Mouse (Mus musculus): ENCODE results near the gene Kcne1. TPM values are rescaled to one million over a fixed set of nuclear protein-coding genes. Genes with fewer than 3 reads are reported as not detected.
A peak's percentile ranks its signal among the peaks of the same experiment; 100 is the strongest.

Kcne1 gene
- total RNA-seq, 1 experiment = not detected

GRCm38 (mm10) chr16:92402216-92402615 is 42.9 kb upstream of the Kcne1 start:
- H3K4me3 ChIP-seq (ENCODE audit: insufficient read depth in 1 of 2, low read depth in 1 of 2, low read length in 2 of 2, poor library complexity in 1 of 2, severe bottlenecking in 1 of 2) = no peak overlapping the region
- H3K4me1 ChIP-seq (ENCODE audit: control insufficient read depth in 2 of 2, insufficient read depth in 2 of 2, low read length in 2 of 2, poor library complexity in 1 of 2) = peaks cover 6 to 18% of the 10 kb centered on the region in 2 experiments; a peak in 3 of 4 replicates
- H3K9ac ChIP-seq (ENCODE audit: insufficient read depth, low read depth, low read length, poor library complexity, severe bottlenecking) = no peak overlapping the region
- no peaks in the 10 kb centered on the region for H3K9me3 ChIP-seq (ENCODE audit: control insufficient read depth, insufficient read depth, low read depth, low read length)
- DNase-seq (ENCODE audit: low read depth, low spot score) = no peak
- H3K36me3 ChIP-seq (ENCODE audit: control insufficient read depth, insufficient read depth, low read length, poor library complexity, severe bottlenecking) = no peaks in the 10 kb centered on the region
- TF ChIP-seq MAFK (IDR thresholded peaks at IDR 0.05; ENCODE audit: insufficient read depth, low read depth, low read length) (0 out of 2 replicates have a peak, but pooled peaks have one; percentile 37), HCFC1 (IDR thresholded peaks at IDR 0.05; ENCODE audit: borderline replicate concordance, insufficient read depth, low read length) (no peak)
- in situ Hi-C loops (cut with MboI; ENCODE audit: low sequenced_read_pairs in 2 of 2, unreplicated experiment in 2 of 2) = no loop called here
- H3K27ac ChIP-seq (ENCODE audit: insufficient read depth, low read depth, low read length, poor library complexity, severe bottlenecking) = no peak overlapping the region

GRCm38 (mm10) chr16:92401206-92401605 is 41.9 kb upstream of the Kcne1 start:
- Histone ChIP-seq H3K4me1 (ENCODE audit: control insufficient read depth in 2 of 2, insufficient read depth in 2 of 2, low read length in 2 of 2, poor library complexity in 1 of 2) (peaks cover 6 to 18% of the 10 kb centered on the region in 2 experiments; a peak in 3 of 4 replicates), H3K27ac (ENCODE audit: insufficient read depth, low read depth, low read length, poor library complexity, severe bottlenecking) (no peak overlapping the region), H3K9ac (ENCODE audit: insufficient read depth, low read depth, low read length, poor library complexity, severe bottlenecking) (no peak overlapping the region), H3K36me3 (ENCODE audit: control insufficient read depth, insufficient read depth, low read length, poor library complexity, severe bottlenecking) (peaks cover 2% of the 10 kb centered on the region; the same call in 1 of the 2 replicates), H3K9me3 (ENCODE audit: control insufficient read depth, insufficient read depth, low read depth, low read length) (no peaks in the 10 kb centered on the region), H3K4me3 (ENCODE audit: insufficient read depth in 1 of 2, low read depth in 1 of 2, low read length in 2 of 2, poor library complexity in 1 of 2, severe bottlenecking in 1 of 2) (no peak overlapping the region)
- DNase-seq (ENCODE audit: low read depth, low spot score) = no peak
- TF ChIP-seq ZNF384 (IDR thresholded peaks at IDR 0.05; ENCODE audit: low read depth, low read length) (no peak), CHD2 (IDR thresholded peaks at IDR 0.05; ENCODE audit: low read depth, low read length) (no peak), MAFK (IDR thresholded peaks at IDR 0.05; ENCODE audit: insufficient read depth, low read depth, low read length) (no peak), HCFC1 (IDR thresholded peaks at IDR 0.05; ENCODE audit: borderline replicate concordance, insufficient read depth, low read length) (no peak), ZC3H11A (IDR thresholded peaks at IDR 0.05; ENCODE audit: borderline replicate concordance, low read depth, low read length) (no peak)
- in situ Hi-C loops (cut with MboI; ENCODE audit: low sequenced_read_pairs in 2 of 2, unreplicated experiment in 2 of 2) = no loop called here

- Histone ChIP-seq H3K36me3 (ENCODE audit: control insufficient read depth, insufficient read depth, low read length, poor library complexity, severe bottlenecking) (peaks cover 7% of the 10 kb centered on the region; the same call in 1 of the 2 replicates), H3K9me3 (ENCODE audit: control insufficient read depth, insufficient read depth, low read depth, low read length) (no peaks in the 10 kb centered on the region), H3K9ac (ENCODE audit: insufficient read depth, low read depth, low read length, poor library complexity, severe bottlenecking) (peak overlapping the region; percentile 51), H3K4me1 (ENCODE audit: control insufficient read depth in 2 of 2, insufficient read depth in 2 of 2, low read length in 2 of 2, poor library complexity in 1 of 2) (peaks cover 6 to 18% of the 10 kb centered on the region in 2 experiments; a peak in 3 of 4 replicates), H3K27ac (ENCODE audit: insufficient read depth, low read depth, low read length, poor library complexity, severe bottlenecking) (peak overlapping the region; percentile 20; the same call in 1 of the 2 replicates), H3K4me3 (ENCODE audit: insufficient read depth in 1 of 2, low read depth in 1 of 2, low read length in 2 of 2, poor library complexity in 1 of 2, severe bottlenecking in 1 of 2) (peak overlapping the region; percentile 14 to 57; a peak in 3 of 4 replicates)
- TF ChIP-seq CHD2 (IDR thresholded peaks at IDR 0.05; ENCODE audit: low read depth, low read length) (no peak), MAFK (IDR thresholded peaks at IDR 0.05; ENCODE audit: insufficient read depth, low read depth, low read length) (peak; percentile 87), HCFC1 (IDR thresholded peaks at IDR 0.05; ENCODE audit: borderline replicate concordance, insufficient read depth, low read length) (no peak)
- DNase-seq (ENCODE audit: low read depth, low spot score) = peak; percentile 98
- in situ Hi-C loops (cut with MboI; ENCODE audit: low sequenced_read_pairs in 2 of 2, unreplicated experiment in 2 of 2) = no loop called here
Observed at GRCm38 (mm10) chr16:92399490-92400458, 40.5 kb upstream of the Kcne1 start.

GRCm38 (mm10) chr16:92398574-92399118 is 39.4 kb upstream of the Kcne1 start:
- Histone ChIP-seq H3K9ac (ENCODE audit: insufficient read depth, low read depth, low read length, poor library complexity, severe bottlenecking) (no peak overlapping the region), H3K4me1 (ENCODE audit: control insufficient read depth in 2 of 2, insufficient read depth in 2 of 2, low read length in 2 of 2, poor library complexity in 1 of 2) (peaks cover 6 to 18% of the 10 kb centered on the region in 2 experiments; a peak in 3 of 4 replicates), H3K4me3 (ENCODE audit: insufficient read depth in 1 of 2, low read depth in 1 of 2, low read length in 2 of 2, poor library complexity in 1 of 2, severe bottlenecking in 1 of 2) (no peak overlapping the region)

More at GRCm38 (mm10) chr16:92398574-92399118, 39.4 kb upstream of the Kcne1 start:
- Histone ChIP-seq H3K36me3 (ENCODE audit: control insufficient read depth, insufficient read depth, low read length, poor library complexity, severe bottlenecking) (peaks cover 7% of the 10 kb centered on the region; the same call in 1 of the 2 replicates), H3K9me3 (ENCODE audit: control insufficient read depth, insufficient read depth, low read depth, low read length) (no peaks in the 10 kb centered on the region), H3K27ac (ENCODE audit: insufficient read depth, low read depth, low read length, poor library complexity, severe bottlenecking) (no peak overlapping the region)
- TF ChIP-seq CHD2 (IDR thresholded peaks at IDR 0.05; ENCODE audit: low read depth, low read length) (no peak), MAFK (IDR thresholded peaks at IDR 0.05; ENCODE audit: insufficient read depth, low read depth, low read length) (no peak), ZNF384 (IDR thresholded peaks at IDR 0.05; ENCODE audit: low read depth, low read length) (no peak), HCFC1 (IDR thresholded peaks at IDR 0.05; ENCODE audit: borderline replicate concordance, insufficient read depth, low read length) (no peak), ZC3H11A (IDR thresholded peaks at IDR 0.05; ENCODE audit: borderline replicate concordance, low read depth, low read length) (no peak)
- in situ Hi-C loops (cut with MboI; ENCODE audit: low sequenced_read_pairs in 2 of 2, unreplicated experiment in 2 of 2) = no loop called here
- DNase-seq (ENCODE audit: low read depth, low spot score) = no peak

Data from ES-E14 (cell line).